Mouse (Mus musculus) neural tube, embryonic 13.5 days (tissue): ENCODE data around the gene Mrps26. TPM values are rescaled to one million over a fixed set of nuclear protein-coding genes. Genes with fewer than 3 reads are reported as not detected.

Source experiments
- ATAC-seq: fragments of 200-750 bp; cut with Nextera tagmentation; 2 replicates; pipeline ENCODE4 v1.8.0; 2017; ENCODE audit warnings: low read depth, mild to moderate bottlenecking, moderate TSS enrichment, moderate library complexity
- H3K27ac ChIP-seq: fragments of 300-500 bp; sonication (generic); replicated peaks from 2 replicates; pipeline ENCODE4 v1.5.1; 2015; ENCODE audit warnings: moderate library complexity, mild to moderate bottlenecking, inconsistent platforms
- H3K27me3 ChIP-seq: fragments of 300-500 bp; sonication (generic); 2 replicates; pipeline ENCODE4 v1.6.1; 2015; ENCODE audit warnings: mild to moderate bottlenecking, inconsistent platforms
- H3K36me3 ChIP-seq: fragments of 300-500 bp; sonication (generic); 2 replicates; pipeline ENCODE4 v1.6.1; 2015; ENCODE audit warnings: mild to moderate bottlenecking, inconsistent platforms
- H3K4me1 ChIP-seq: fragments of 300-500 bp; sonication (generic); replicated peaks from 2 replicates; pipeline ENCODE4 v1.6.1; 2015; ENCODE audit warnings: inconsistent platforms
- H3K4me2 ChIP-seq: fragments of 300-500 bp; sonication (generic); 2 replicates; pipeline ENCODE4 v1.6.1; 2015; ENCODE audit warnings: inconsistent platforms, mild to moderate bottlenecking, moderate library complexity
- H3K4me3 ChIP-seq: fragments of 300-500 bp; sonication (generic); 2 replicates; pipeline ENCODE4 v1.5.1; 2015; ENCODE audit warnings: mild to moderate bottlenecking, inconsistent platforms
- H3K9ac ChIP-seq: fragments of 300-500 bp; sonication (generic); 2 replicates; pipeline ENCODE4 v1.6.1; 2015; ENCODE audit warnings: moderate library complexity, mild to moderate bottlenecking, inconsistent platforms
- H3K9me3 ChIP-seq: fragments of 300-500 bp; sonication (generic); 2 replicates; pipeline ENCODE4 v1.6.1; 2016; ENCODE audit warnings: inconsistent platforms
- WGBS: fragments of 180-500 bp; shearing (Covaris S2); methylation state at CpG from one replicate; pipeline ENCODE4 v1.1.7; 2015; 5-methylcytosine and 5-hydroxymethylcytosine counted together
- microRNA-seq: library from miRNA; unstranded; fragments of <30 nt; microRNA quantifications from one replicate; pipeline ENCODE4, GENCODE M21; 2016
- polyA plus RNA-seq: library from polyadenylated mRNA; unstranded; fragments of >200 nt; fragmentation: Nextera tagmentation; extraction: Ambion mirVana; gene quantifications from 2 replicates; pipeline ENCODE4 v1.2.1, GENCODE M21; 2015

The Mrps26 gene
- polyA plus RNA-seq, 1 experiment from 2014 or later, result 87.0 TPM

GRCm38 (mm10) chr2:130597601-130598010 is 34.1 kb downstream of the Mrps26 start:
- no peaks in the 10 kb centered on the region for H3K9me3 ChIP-seq
- H3K4me1 ChIP-seq, result no peaks in the 10 kb centered on the region
- no peaks in the 10 kb centered on the region for H3K27me3 ChIP-seq
- no peak overlapping the region for H3K27ac ChIP-seq
- H3K4me2 ChIP-seq, result no peak overlapping the region
- peak; percentile 43; the same call in 1 of the 2 replicates for ATAC-seq
- no peak overlapping the region for H3K9ac ChIP-seq
- peaks cover 81% of the 10 kb centered on the region for H3K36me3 ChIP-seq
- no peak overlapping the region for H3K4me3 ChIP-seq
- WGBS, result 11% methylated on average over 1 of the region's 1 CpGs

DNA sequence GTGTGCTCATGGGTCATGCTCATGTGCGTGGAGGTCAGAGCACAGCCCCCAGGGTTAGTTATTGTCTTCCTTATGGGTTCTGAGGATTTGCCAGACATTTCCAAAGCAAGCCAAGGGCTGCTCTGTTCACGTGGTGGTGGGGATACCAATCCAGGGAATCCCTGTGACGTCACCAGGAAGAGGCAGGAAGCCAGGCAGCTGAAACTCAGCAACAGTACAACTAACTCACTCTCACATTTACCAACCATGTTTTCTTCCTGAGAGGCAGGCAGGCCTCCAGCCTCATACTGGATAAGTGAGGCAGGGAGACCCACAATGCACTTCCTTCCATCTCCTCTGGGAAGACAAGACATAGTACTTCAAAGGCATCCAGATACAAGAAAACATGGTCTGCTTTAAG is 34.9 kb downstream of the Mrps26 start:
- Histone ChIP-seq H3K4me3 (no peak overlapping the region), H3K4me2 (no peak overlapping the region), H3K27ac (no peak overlapping the region), H3K9me3 (no peaks in the 10 kb centered on the region), H3K27me3 (no peaks in the 10 kb centered on the region), H3K36me3 (peaks cover 81% of the 10 kb centered on the region), H3K9ac (no peak overlapping the region), H3K4me1 (no peaks in the 10 kb centered on the region)
- WGBS, result 78% methylated on average over 3 of the region's 3 CpGs
- no peak for ATAC-seq

- H3K36me3 ChIP-seq, result peaks cover 62% of the 10 kb centered on the region
- H3K4me2 ChIP-seq, result no peak overlapping the region
- no peaks in the 10 kb centered on the region for H3K4me1 ChIP-seq
- 83% methylated on average over 4 of the region's 4 CpGs for WGBS
- no peaks in the 10 kb centered on the region for H3K27me3 ChIP-seq
- no peak overlapping the region for H3K4me3 ChIP-seq
- no peak for ATAC-seq
- H3K9ac ChIP-seq, result no peak overlapping the region
- H3K9me3 ChIP-seq, result no peaks in the 10 kb centered on the region
- no peak overlapping the region for H3K27ac ChIP-seq
Observed at GRCm38 (mm10) chr2:130602195-130602594, 38.7 kb downstream of the Mrps26 start.

- WGBS, result 73% methylated on average over 3 of the region's 3 CpGs
- no peak overlapping the region for H3K9ac ChIP-seq
- ATAC-seq, result no peak
- H3K36me3 ChIP-seq, result peaks cover 44% of the 10 kb centered on the region
- no peak overlapping the region for H3K4me2 ChIP-seq
- H3K27ac ChIP-seq, result no peak overlapping the region
- no peaks in the 10 kb centered on the region for H3K27me3 ChIP-seq
- no peaks in the 10 kb centered on the region for H3K9me3 ChIP-seq
- no peak overlapping the region for H3K4me3 ChIP-seq
- H3K4me1 ChIP-seq, result no peaks in the 10 kb centered on the region
Observed at GRCm38 (mm10) chr2:130613091-130613490, 49.5 kb downstream of the Mrps26 start.

Small RNA genes within 50 kb of the gene (microRNA-seq; reads per million reads assigned to microRNA genes)
- gene Gm23876, result not detected

Other genes starting within 250 kb of the Mrps26 start
- 26.8 and 32.9 TPM in 2 replicates for gene Cpxm1, start 166.2 kb upstream of the Mrps26 start, polyA plus RNA-seq
- 0.15 TPM in 1 of 2 replicates, not detected in the other for gene Gm28372, start 158.5 kb upstream of the Mrps26 start, polyA plus RNA-seq
- gene 1700020A23Rik, start 158.5 kb upstream of the Mrps26 start, polyA plus RNA-seq, result not detected in 2 replicates
- gene Tmem239, start 157.3 kb upstream of the Mrps26 start, polyA plus RNA-seq, result 0.29 TPM in 1 of 2 replicates, not detected in the other
- gene Vps16, start 139.4 kb upstream of the Mrps26 start, polyA plus RNA-seq, result 98.2 and 103 TPM in 2 replicates
- gene Pced1a, start 139.0 kb upstream of the Mrps26 start, polyA plus RNA-seq, result 10.2 and 11.7 TPM in 2 replicates
- 123 and 131 TPM in 2 replicates for gene Ptpra, start 113.5 kb upstream of the Mrps26 start, polyA plus RNA-seq
- not detected in 2 replicates for gene Oxt, start 12.4 kb downstream of the Mrps26 start, polyA plus RNA-seq
- 0.36 TPM in 1 of 2 replicates, not detected in the other for gene Avp, start 18.8 kb downstream of the Mrps26 start, polyA plus RNA-seq
- gene Fastkd5, start 66.3 kb downstream of the Mrps26 start, polyA plus RNA-seq, result 13.1 and 13.8 TPM in 2 replicates
- 10.8 and 12.4 TPM in 2 replicates for gene Ubox5, start 66.3 kb downstream of the Mrps26 start, polyA plus RNA-seq
- gene Lzts3, start 79.1 kb downstream of the Mrps26 start, polyA plus RNA-seq, result 10.5 and 10.7 TPM in 2 replicates
- 64.6 and 72.3 TPM in 2 replicates for gene Ddrgk1, start 100.9 kb downstream of the Mrps26 start, polyA plus RNA-seq
- gene Itpa, start 103.9 kb downstream of the Mrps26 start, polyA plus RNA-seq, result 121 and 134 TPM in 2 replicates
- gene Slc4a11, start 133.8 kb downstream of the Mrps26 start, polyA plus RNA-seq, result 0.56 and 0.74 TPM in 2 replicates